Mouse (Mus musculus): ENCODE measurements at regions not wholly inside any gene's neighbourhood (a gene's known extent, or its start where the extent isn't known, plus 50 kb on each side); places are given as distances from the start of the nearest gene placed in this dataset.

DNA sequence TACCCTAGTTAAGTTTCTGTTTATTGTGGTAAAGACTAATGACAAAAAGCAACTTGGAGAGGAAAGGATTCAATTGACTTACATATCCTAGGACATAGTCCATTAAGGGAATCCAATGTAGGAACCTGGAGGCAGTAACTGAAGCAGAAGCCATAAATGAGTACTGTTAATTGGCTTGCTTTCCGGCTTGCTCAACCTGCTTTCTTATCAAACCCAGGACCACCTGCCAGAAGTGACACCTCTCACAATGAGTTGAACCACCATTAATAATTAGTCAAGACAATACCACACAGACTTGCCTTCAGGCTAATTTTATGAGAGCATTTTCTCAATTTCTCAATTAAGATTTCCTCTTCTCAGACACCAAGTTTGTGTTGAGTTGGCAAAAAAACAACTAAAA, 148.8 kb downstream of the Ccser2 start:
- in situ Hi-C loops (cut with MboI; ENCODE audit: low pct_unique_long_range_greater_than_20kb): no loop called here
- TF ChIP-seq CTCF (IDR thresholded peaks at IDR 0.05): no peak
- no peak for DNase-seq (ENCODE audit: low read depth, low spot score)
- no peak for ATAC-seq
- ChIA-PET CTCF (no interaction called here), POLR2A (no interaction called here)
- peaks cover 5% of the 10 kb centered on the region for H3K27me3 ChIP-seq

DNA sequence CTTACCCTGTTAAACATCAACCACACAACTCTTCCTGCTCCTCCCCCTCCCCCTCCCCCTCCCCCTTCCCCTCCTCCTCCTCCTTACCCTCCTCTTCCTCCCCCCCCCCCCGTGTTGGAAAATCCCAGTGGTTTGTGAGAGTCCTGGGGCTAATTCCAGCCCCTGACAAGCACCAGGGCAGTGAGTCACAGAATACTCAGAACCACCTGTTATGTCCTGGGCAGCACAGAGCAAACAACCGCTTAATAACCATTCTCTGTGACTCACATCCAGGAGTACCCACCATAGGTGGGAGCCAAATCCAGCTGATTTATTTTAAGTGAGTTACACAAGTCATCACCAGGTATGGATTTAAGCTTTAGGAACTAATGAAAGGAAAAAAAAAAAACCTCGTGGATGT, 166.2 kb downstream of the Ccser2 start:
- ATAC-seq (peak; percentile 91), DNase-seq (ENCODE audit: low read depth, low spot score) (peak; percentile 42)
- in situ Hi-C loops (cut with MboI; ENCODE audit: low pct_unique_long_range_greater_than_20kb): no loop called here
- CTCF ChIA-PET: no interaction called here
- POLR2A ChIA-PET: no interaction called here
- no peaks in the 10 kb centered on the region for H3K27me3 ChIP-seq
- no peak for TF ChIP-seq CTCF (IDR thresholded peaks at IDR 0.05)

DNA sequence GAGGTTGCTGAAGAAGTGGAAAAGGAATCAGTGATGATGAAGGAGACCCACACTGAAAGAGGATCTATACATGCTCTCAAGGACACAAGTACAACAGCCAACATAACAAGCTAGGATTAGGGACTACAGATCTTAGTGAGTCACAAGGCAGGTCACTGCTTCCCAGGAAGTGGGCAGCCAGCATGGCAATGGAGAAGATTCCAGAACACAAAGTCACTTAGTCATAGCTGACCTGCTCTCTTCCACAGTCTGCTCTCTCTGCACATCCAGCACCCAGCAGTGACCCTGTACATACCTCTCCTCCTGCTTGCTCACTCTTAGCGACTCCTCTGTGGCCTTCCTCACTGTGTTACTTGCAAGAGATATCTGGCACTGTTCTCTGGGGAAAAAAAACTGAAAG, 168.8 kb downstream of the Ccser2 start:
- H3K27me3 ChIP-seq: no peaks in the 10 kb centered on the region
- ChIA-PET POLR2A (no interaction called here), CTCF (no interaction called here)
- no peak for TF ChIP-seq CTCF (IDR thresholded peaks at IDR 0.05)
- ATAC-seq (no peak), DNase-seq (ENCODE audit: low read depth, low spot score) (no peak)
- in situ Hi-C loops (cut with MboI; ENCODE audit: low pct_unique_long_range_greater_than_20kb): no loop called here

DNA sequence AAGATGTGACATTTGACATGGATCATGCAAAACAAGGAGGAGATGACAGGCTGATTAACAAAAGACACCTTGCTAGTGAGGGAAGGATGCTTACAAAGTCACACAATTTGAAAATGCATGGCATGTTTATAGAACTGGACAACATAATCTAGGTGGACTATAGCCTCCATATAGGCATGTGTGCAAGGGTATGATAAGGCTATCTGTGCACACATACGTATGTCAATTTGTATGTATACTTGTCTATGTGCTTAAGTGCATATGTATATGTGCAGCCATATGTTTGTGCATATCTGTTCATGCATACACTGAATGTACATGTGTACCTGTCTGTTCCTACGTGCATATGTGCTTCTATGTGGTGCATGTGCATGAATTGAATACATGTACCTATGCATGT, 186.7 kb downstream of the Ccser2 start:
- CTCF ChIA-PET: no interaction called here
- in situ Hi-C loops (cut with MboI; ENCODE audit: low pct_unique_long_range_greater_than_20kb): no loop called here
- no peak for DNase-seq (ENCODE audit: low read depth, low spot score)
- TF ChIP-seq CTCF (IDR thresholded peaks at IDR 0.05): no peak
- no peak for ATAC-seq
- POLR2A ChIA-PET: no interaction called here
- H3K27me3 ChIP-seq: peaks cover 3% of the 10 kb centered on the region

DNA sequence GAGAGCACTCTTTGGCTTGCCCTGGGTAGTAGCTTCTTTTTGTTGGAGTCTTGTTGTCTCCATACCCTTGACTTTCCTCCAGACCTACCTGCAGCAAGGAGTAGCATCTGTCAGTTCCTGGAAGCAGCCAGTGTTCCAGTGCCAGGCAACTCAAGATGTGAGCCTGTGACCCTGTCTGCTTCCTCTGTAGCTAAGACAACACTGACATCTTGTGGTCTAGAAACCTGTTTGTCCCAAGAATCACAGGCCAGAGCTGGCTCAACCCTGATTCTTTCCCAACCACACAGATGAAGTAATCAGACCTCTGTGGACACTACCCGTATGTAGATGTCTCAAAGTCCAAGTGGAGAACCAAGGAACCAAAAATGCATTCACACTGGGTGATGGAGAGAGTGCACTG, 189.6 kb downstream of the Ccser2 start:
- peaks cover 3% of the 10 kb centered on the region for H3K27me3 ChIP-seq
- ATAC-seq: no peak
- POLR2A ChIA-PET: no interaction called here
- peak; percentile 21 for TF ChIP-seq CTCF (IDR thresholded peaks at IDR 0.05)
- in situ Hi-C loops (cut with MboI; ENCODE audit: low pct_unique_long_range_greater_than_20kb): no loop called here
- CTCF ChIA-PET: no interaction called here
- DNase-seq (ENCODE audit: low read depth, low spot score): no peak

DNA sequence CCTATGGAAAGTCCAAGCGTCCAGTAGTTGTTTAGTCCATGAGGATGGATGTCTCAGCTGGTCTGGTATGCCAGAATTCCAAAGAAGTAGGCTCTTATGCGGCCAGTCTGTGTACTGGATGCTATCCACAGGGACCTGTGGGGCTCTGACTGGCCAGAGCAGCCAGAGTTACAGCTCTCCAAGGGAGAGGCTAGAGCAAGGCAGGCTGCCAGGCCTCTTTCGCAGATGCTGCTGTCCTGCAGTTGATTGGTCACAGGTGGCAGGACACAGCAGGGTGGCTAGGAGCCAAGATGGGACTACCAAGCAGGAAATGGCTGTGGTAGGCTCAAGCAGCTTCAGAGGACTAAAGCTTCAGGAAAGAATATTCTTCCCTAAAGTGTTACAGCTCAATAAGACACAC, 194.2 kb downstream of the Ccser2 start:
- DNase-seq (ENCODE audit: low read depth, low spot score): no peak
- H3K27me3 ChIP-seq: no peaks in the 10 kb centered on the region
- ChIA-PET POLR2A (no interaction called here), CTCF (no interaction called here)
- TF ChIP-seq CTCF (IDR thresholded peaks at IDR 0.05): no peak
- in situ Hi-C loops (cut with MboI; ENCODE audit: low pct_unique_long_range_greater_than_20kb): no loop called here
- ATAC-seq: no peak

DNA sequence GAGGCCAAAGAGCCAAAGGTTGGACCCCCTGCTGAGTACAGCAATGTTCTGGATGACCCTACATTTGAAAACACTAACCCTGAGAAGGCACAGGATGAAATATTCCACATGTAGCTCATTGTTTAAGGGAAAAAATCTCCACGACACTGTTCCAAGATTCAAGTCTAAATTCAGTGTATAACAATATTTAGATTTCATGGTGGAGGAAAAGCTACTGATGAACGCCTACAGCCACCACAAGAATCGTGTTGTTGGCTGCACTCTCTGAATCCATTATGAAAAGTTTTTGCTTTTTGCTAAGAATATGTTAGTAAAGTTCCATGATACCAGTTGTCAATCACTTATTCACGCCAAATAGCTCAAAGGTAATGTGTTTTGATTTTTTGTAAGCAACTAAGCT, 204.2 kb downstream of the Ccser2 start:
- CTCF ChIA-PET: interaction anchor here (0.8 kb wide), 1 partner anchor 15 kb away, joined by 3 read pairs; no protein-coding TSS in a partner anchor
- POLR2A ChIA-PET: interaction anchor here (0.6 kb wide), 1 partner anchor 20 kb away, joined by 3 read pairs; no protein-coding TSS in a partner anchor
- H3K27me3 ChIP-seq: no peaks in the 10 kb centered on the region
- no peak for TF ChIP-seq CTCF (IDR thresholded peaks at IDR 0.05)
- DNase-seq (ENCODE audit: low read depth, low spot score) (no peak), ATAC-seq (no peak)
- in situ Hi-C loops (cut with MboI; ENCODE audit: low pct_unique_long_range_greater_than_20kb): no loop called here

DNA sequence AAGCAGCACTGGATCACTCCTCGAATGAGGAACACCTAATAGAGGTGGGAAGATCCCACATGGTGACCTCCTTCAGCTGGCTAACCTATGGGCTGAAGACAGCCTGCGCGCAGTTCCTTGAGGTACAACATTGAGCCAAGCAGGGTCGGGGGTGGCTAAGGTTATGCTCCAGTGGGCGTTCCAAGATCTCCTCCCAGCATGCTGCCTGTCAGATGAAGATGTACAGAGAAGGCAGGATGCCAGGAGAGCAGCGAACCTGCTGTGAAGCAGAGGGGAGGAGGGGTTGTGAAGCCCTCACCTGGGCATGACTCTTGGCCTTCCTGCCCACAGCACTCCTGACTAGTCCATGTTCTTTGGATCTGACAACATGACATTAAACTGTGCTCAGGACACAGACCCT, 212.5 kb downstream of the Ccser2 start:
- in situ Hi-C loops (cut with MboI; ENCODE audit: low pct_unique_long_range_greater_than_20kb): no loop called here
- DNase-seq (ENCODE audit: low read depth, low spot score): no peak
- no peak for TF ChIP-seq CTCF (IDR thresholded peaks at IDR 0.05)
- ChIA-PET CTCF (interaction anchor here (1.7 kb wide), 1 partner anchor 10 kb away, joined by 3 read pairs; no protein-coding TSS in a partner anchor), POLR2A (no interaction called here)
- peaks cover 3% of the 10 kb centered on the region for H3K27me3 ChIP-seq
- no peak for ATAC-seq

DNA sequence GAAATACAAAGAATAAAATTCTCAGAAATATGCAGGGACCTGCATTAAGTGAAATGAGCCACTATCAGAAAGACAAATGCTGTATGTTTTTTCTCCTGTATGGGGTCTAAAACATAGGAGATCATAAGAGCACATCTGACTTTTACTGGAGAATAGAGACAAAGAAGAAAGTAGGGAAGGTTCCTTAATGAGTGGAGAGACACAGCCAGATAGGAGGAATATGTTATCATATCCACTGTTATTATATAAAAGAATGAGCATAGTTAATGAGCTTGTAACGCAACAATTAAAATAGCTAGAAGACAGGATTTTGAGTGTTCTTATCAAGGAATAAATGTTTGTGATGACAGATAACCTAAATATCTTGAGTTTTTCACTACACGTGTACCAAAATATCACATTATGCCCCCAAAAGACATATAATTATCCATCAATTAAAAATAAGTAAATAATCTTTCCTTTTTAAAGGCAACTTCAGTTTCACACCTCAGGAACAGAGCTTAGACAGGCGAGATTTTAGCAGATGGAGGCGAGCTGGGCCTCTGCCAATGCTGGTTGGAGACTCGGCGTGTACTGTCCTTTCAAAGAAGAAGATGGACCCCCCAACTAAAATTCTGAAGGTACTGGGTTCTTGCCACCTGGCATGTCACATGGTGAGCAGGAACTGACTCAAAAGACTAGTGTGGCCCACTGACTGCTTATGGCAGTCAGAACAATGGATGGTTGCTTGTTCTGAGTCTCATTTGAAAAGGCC, 220.3 kb downstream of the Ccser2 start:
- no peak for TF ChIP-seq CTCF (IDR thresholded peaks at IDR 0.05)
- no peak for DNase-seq (ENCODE audit: low read depth, low spot score)
- no peak for ATAC-seq
- in situ Hi-C loops (cut with MboI; ENCODE audit: low pct_unique_long_range_greater_than_20kb): no loop called here
- ChIA-PET POLR2A (no interaction called here), CTCF (no interaction called here)
- peaks cover 3% of the 10 kb centered on the region for H3K27me3 ChIP-seq

DNA sequence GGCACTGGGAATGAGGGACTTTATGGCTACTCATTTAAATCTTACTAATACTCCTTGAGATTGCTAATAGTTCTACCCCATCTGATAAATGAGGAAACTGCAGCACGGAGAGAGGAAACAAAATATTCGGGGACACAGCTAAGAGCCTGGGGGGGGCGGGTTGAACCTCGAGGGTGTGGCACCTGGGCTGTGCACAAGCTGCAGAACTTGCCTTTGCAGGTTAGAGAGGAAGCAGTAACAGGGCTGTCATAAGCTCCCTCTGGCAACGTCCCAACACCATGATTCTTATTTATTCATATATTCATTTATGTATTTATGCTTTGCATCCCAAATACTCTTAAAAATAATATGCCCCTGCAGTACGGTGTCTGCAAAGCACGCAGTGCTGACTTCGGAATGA, 237.5 kb downstream of the Ccser2 start:
- DNase-seq (ENCODE audit: low read depth, low spot score) (no peak), ATAC-seq (no peak)
- POLR2A ChIA-PET: no interaction called here
- no peaks in the 10 kb centered on the region for H3K27me3 ChIP-seq
- in situ Hi-C loops (cut with MboI; ENCODE audit: low pct_unique_long_range_greater_than_20kb): no loop called here
- no peak for TF ChIP-seq CTCF (IDR thresholded peaks at IDR 0.05)
- CTCF ChIA-PET: no interaction called here

DNA sequence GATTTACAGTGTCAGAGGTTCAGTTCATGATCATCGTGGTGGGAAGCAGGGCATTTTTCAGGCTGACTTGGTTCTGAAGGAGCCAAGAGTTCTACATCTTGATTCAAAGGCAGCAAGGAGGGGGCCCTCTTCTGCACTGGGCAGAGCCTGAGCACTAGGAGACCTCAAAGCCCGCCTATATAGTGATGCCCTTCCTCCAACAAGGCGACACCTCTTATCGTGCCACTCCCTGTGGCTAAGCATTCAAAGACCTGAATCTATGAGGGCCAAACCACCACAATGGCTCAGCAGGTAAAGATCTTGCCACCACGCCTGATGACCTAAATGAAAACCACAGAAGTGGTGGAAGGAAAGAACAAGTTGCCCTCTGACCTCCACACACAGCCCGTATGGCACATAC, 242.5 kb downstream of the Ccser2 start:
- ATAC-seq: no peak
- POLR2A ChIA-PET: no interaction called here
- H3K27me3 ChIP-seq: no peaks in the 10 kb centered on the region
- DNase-seq (ENCODE audit: low read depth, low spot score): no peak
- no peak for TF ChIP-seq CTCF (IDR thresholded peaks at IDR 0.05)
- CTCF ChIA-PET: no interaction called here
- in situ Hi-C loops (cut with MboI; ENCODE audit: low pct_unique_long_range_greater_than_20kb): no loop called here

DNA sequence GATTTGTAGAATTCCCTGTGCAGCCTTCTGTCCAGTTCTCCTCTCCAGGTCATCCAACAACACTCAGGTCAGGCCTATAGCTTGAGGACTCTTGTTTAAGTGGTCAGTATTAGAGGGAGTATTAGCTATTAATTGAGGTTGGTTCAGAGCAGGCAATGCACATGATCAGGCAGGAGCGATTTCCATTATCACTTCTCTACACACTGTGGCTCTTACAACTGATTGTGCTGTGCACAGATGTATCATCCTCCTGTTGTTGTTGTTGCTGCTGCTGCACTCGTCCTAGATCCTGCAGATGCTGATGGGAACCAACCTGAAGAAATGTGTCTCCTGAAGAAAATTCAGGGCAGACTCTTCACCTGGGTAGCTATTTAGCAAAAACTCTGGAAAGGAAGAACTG, 252.9 kb downstream of the Ccser2 start:
- no peak for TF ChIP-seq CTCF (IDR thresholded peaks at IDR 0.05)
- in situ Hi-C loops (cut with MboI; ENCODE audit: low pct_unique_long_range_greater_than_20kb): no loop called here
- H3K27me3 ChIP-seq: peaks cover 3% of the 10 kb centered on the region
- ATAC-seq (no peak), DNase-seq (ENCODE audit: low read depth, low spot score) (no peak)
- POLR2A ChIA-PET: interaction anchor here (0.6 kb wide), 1 partner anchor 11 kb away, joined by 3 read pairs; no protein-coding TSS in a partner anchor
- CTCF ChIA-PET: no interaction called here

All from Patski (cell line).